Mouse (Mus musculus): Measurements from ENCODE around the gene Lrrc27. TPM values are rescaled to one million over a fixed set of nuclear protein-coding genes. Genes with fewer than 3 reads are reported as not detected.

The Lrrc27 gene
- polyA plus RNA-seq, 1 experiment from 2014 or later = 6.3 TPM

DNA sequence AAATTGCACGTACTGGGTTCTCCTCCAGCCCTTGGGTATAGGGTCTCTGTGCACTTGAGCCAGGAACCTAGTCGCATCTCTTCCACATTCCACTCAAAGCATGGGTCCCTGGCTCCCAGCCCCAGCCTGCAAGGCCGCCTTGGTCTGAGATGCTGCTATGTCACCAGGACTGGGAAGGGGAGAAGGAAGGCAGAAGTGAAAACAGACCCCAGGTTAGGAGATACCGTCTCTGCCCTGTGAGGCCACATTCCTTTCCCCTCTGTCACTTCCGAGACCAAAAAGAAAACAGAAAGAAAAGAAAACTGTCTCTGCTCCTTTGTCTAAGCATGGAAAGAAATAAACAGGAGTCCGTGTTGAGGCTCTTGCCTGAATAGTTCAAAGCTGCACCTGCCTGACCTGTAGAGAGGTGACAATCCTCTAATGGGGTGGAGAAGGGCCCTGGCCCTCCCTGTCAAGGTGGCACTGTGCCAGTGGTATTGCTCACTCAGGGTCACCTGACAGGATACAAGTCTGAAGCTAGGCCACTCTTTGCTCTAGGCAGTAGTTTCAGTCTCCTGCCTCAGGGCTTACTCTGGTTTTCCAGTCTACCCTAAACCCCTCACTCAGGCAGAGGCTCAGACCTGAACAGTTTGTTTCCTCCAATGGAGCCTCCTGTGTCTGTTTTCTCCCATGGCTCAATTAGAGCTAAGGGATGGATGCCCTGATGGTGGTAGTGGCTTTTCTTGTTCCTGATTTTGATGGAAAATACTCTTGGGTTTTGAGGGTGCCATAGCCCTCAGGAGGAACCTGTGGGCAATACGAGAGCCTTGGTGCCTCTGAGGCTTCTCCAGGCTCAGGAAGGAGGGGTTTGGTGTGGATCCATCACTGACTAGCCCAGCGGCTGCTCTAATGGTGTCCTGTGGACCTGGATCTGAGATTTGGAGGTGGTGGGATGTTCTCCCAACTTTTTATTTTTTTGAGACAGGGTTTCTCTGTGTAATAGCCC, 54.4 kb downstream of the Lrrc27 start:
- ATAC-seq (replicated peaks; ENCODE audit: low FRiP score) = no peak
- Histone ChIP-seq H3K36me3 (ENCODE audit: control insufficient read depth, insufficient read depth, low read length) (no peaks in the 10 kb centered on the region), H3K4me2 (ENCODE audit: low read depth, low read length, severe bottlenecking) (no peak overlapping the region), H3K27me3 (ENCODE audit: control insufficient read depth, insufficient read depth, low read length) (no peaks in the 10 kb centered on the region), H3K9me3 (ENCODE audit: control insufficient read depth, low read length) (no peaks in the 10 kb centered on the region), H3K4me3 (ENCODE audit: low read depth, low read length) (no peak overlapping the region), H3K4me1 (replicated peaks; ENCODE audit: control insufficient read depth, insufficient read depth, low read length) (no peaks in the 10 kb centered on the region), H3K9ac (ENCODE audit: low read length) (no peak overlapping the region), H3K27ac (ENCODE audit: low read depth, low read length) (no peak overlapping the region)
- 77% methylated on average over 8 of the region's 8 CpGs for WGBS
- no peak for DNase-seq (ENCODE audit: low spot score)

DNA sequence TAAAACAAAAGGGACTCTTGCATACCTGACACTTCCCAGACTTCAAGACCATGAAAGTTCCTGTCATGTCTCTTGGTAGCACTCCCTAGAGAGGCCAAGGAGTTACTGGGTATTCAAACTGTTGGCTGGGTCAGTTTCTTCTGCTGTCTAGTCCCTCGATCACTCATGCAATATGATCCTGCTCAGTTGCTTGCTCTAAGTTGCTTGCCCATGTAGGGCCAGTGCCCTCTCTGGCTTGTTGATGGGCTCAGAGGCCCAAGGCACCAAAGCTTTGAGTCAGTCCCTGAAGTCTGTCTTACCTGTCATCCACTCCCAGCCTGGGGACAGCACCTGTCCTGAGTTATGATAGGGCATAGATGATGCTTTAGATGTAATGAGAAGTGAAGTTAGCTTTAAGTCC, 58.0 kb downstream of the Lrrc27 start:
- Histone ChIP-seq H3K9ac (ENCODE audit: low read length) (no peak overlapping the region), H3K4me2 (ENCODE audit: low read depth, low read length, severe bottlenecking) (no peak overlapping the region), H3K27me3 (ENCODE audit: control insufficient read depth, insufficient read depth, low read length) (no peaks in the 10 kb centered on the region), H3K4me3 (ENCODE audit: low read depth, low read length) (no peak overlapping the region), H3K9me3 (ENCODE audit: control insufficient read depth, low read length) (no peaks in the 10 kb centered on the region), H3K36me3 (ENCODE audit: control insufficient read depth, insufficient read depth, low read length) (no peaks in the 10 kb centered on the region), H3K4me1 (replicated peaks; ENCODE audit: control insufficient read depth, insufficient read depth, low read length) (no peaks in the 10 kb centered on the region), H3K27ac (ENCODE audit: low read depth, low read length) (no peak overlapping the region)
- 75% methylated on average over 1 of the region's 1 CpGs for WGBS
- no peak for ATAC-seq (replicated peaks; ENCODE audit: low FRiP score)
- DNase-seq (ENCODE audit: low spot score) = no peak

- Histone ChIP-seq H3K4me1 (replicated peaks; ENCODE audit: control insufficient read depth, insufficient read depth, low read length) (no peaks in the 10 kb centered on the region), H3K36me3 (ENCODE audit: control insufficient read depth, insufficient read depth, low read length) (no peaks in the 10 kb centered on the region), H3K9ac (ENCODE audit: low read length) (no peak overlapping the region), H3K4me2 (ENCODE audit: low read depth, low read length, severe bottlenecking) (no peak overlapping the region), H3K27ac (ENCODE audit: low read depth, low read length) (no peak overlapping the region), H3K4me3 (ENCODE audit: low read depth, low read length) (no peak overlapping the region), H3K9me3 (ENCODE audit: control insufficient read depth, low read length) (no peaks in the 10 kb centered on the region), H3K27me3 (ENCODE audit: control insufficient read depth, insufficient read depth, low read length) (no peaks in the 10 kb centered on the region)
- ATAC-seq (replicated peaks; ENCODE audit: low FRiP score) = no peak
- DNase-seq (ENCODE audit: low spot score) = no peak
- 89% methylated on average over 5 of the region's 5 CpGs for WGBS
Observed at GRCm38 (mm10) chr7:139271871-139272270, 59.1 kb downstream of the Lrrc27 start.

DNA sequence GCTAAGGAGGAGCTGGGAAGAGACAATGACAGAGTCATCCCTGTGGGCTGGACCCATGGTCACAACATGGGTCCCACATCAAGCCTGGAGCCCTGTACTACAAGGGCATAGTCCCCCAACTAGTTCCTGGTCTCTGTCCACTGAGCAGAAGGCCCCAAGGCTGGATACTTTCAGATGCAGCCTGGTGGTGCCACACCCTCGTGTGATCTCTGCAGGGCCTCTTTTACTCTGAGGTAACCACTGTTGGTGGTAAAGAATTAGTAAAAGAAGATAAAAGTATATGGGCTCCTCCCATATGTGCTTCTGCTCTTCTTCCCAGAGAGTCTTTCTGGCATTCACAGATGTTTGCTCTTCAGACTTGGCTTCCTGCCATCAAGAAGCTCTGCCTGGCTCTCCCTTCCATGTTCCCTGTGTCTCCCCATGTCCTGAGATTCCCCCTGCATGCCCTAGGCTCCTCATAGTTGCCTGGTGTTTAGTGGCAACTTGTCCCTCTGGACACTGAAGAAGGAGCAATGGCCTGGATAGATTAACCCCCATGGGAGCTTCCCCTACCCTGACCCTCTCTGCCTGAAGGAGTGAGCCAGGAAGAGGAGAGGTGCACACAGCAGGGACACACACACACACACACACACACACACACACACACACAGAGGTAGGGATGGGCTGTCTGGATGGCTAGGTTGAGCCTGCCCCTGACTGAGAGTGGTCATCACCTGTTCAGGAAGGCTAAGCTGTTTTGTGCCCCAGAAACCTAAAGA, 60.0 kb downstream of the Lrrc27 start:
- 69% methylated on average over 1 of the region's 1 CpGs for WGBS
- no peak overlapping the region; the same call in 1 of the 2 replicates for H3K9ac ChIP-seq (ENCODE audit: low read length)
- DNase-seq (ENCODE audit: low spot score) = no peak
- no peaks in the 10 kb centered on the region for H3K4me1 ChIP-seq (replicated peaks; ENCODE audit: control insufficient read depth, insufficient read depth, low read length)
- no peak overlapping the region for H3K4me3 ChIP-seq (ENCODE audit: low read depth, low read length)
- H3K27me3 ChIP-seq (ENCODE audit: control insufficient read depth, insufficient read depth, low read length) = no peaks in the 10 kb centered on the region
- no peak overlapping the region for H3K27ac ChIP-seq (ENCODE audit: low read depth, low read length)
- no peak for ATAC-seq (replicated peaks; ENCODE audit: low FRiP score)
- no peak overlapping the region for H3K4me2 ChIP-seq (ENCODE audit: low read depth, low read length, severe bottlenecking)
- H3K9me3 ChIP-seq (ENCODE audit: control insufficient read depth, low read length) = no peaks in the 10 kb centered on the region
- H3K36me3 ChIP-seq (ENCODE audit: control insufficient read depth, insufficient read depth, low read length) = no peaks in the 10 kb centered on the region

- no peaks in the 10 kb centered on the region for H3K27me3 ChIP-seq (ENCODE audit: control insufficient read depth, insufficient read depth, low read length)
- 94% methylated on average over 2 of the region's 2 CpGs for WGBS
- H3K4me2 ChIP-seq (ENCODE audit: low read depth, low read length, severe bottlenecking) = no peak overlapping the region
- ATAC-seq (replicated peaks; ENCODE audit: low FRiP score) = no peak
- no peak for DNase-seq (ENCODE audit: low spot score)
- H3K27ac ChIP-seq (ENCODE audit: low read depth, low read length) = no peak overlapping the region
- H3K4me1 ChIP-seq (replicated peaks; ENCODE audit: control insufficient read depth, insufficient read depth, low read length) = no peaks in the 10 kb centered on the region
- H3K36me3 ChIP-seq (ENCODE audit: control insufficient read depth, insufficient read depth, low read length) = no peaks in the 10 kb centered on the region
- H3K9me3 ChIP-seq (ENCODE audit: control insufficient read depth, low read length) = no peaks in the 10 kb centered on the region
- H3K9ac ChIP-seq (ENCODE audit: low read length) = no peak overlapping the region
- H3K4me3 ChIP-seq (ENCODE audit: low read depth, low read length) = no peak overlapping the region
Observed at GRCm38 (mm10) chr7:139273397-139273719, 60.6 kb downstream of the Lrrc27 start.

- ATAC-seq (replicated peaks; ENCODE audit: low FRiP score) (no peak), DNase-seq (ENCODE audit: low spot score) (no peak)
- no peak overlapping the region for H3K4me2 ChIP-seq (ENCODE audit: low read depth, low read length, severe bottlenecking)
- WGBS = 80% methylated on average over 10 of the region's 10 CpGs
- no peaks in the 10 kb centered on the region for H3K4me1 ChIP-seq (replicated peaks; ENCODE audit: control insufficient read depth, insufficient read depth, low read length)
- no peaks in the 10 kb centered on the region for H3K27me3 ChIP-seq (ENCODE audit: control insufficient read depth, insufficient read depth, low read length)
- no peaks in the 10 kb centered on the region for H3K9me3 ChIP-seq (ENCODE audit: control insufficient read depth, low read length)
- no peak overlapping the region for H3K27ac ChIP-seq (ENCODE audit: low read depth, low read length)
- no peak overlapping the region for H3K9ac ChIP-seq (ENCODE audit: low read length)
- H3K36me3 ChIP-seq (ENCODE audit: control insufficient read depth, insufficient read depth, low read length) = no peaks in the 10 kb centered on the region
- no peak overlapping the region for H3K4me3 ChIP-seq (ENCODE audit: low read depth, low read length)
Observed at GRCm38 (mm10) chr7:139275586-139275985, 62.8 kb downstream of the Lrrc27 start.

- no peak for DNase-seq (ENCODE audit: low spot score)
- no peak for ATAC-seq (replicated peaks; ENCODE audit: low FRiP score)
- no peak overlapping the region for H3K4me2 ChIP-seq (ENCODE audit: low read depth, low read length, severe bottlenecking)
- no peak overlapping the region for H3K9ac ChIP-seq (ENCODE audit: low read length)
- no peaks in the 10 kb centered on the region for H3K36me3 ChIP-seq (ENCODE audit: control insufficient read depth, insufficient read depth, low read length)
- H3K4me1 ChIP-seq (replicated peaks; ENCODE audit: control insufficient read depth, insufficient read depth, low read length) = no peaks in the 10 kb centered on the region
- no peak overlapping the region for H3K27ac ChIP-seq (ENCODE audit: low read depth, low read length)
- WGBS = 93% methylated on average over 10 of the region's 10 CpGs
- H3K4me3 ChIP-seq (ENCODE audit: low read depth, low read length) = no peak overlapping the region
- H3K9me3 ChIP-seq (ENCODE audit: control insufficient read depth, low read length) = no peaks in the 10 kb centered on the region
- H3K27me3 ChIP-seq (ENCODE audit: control insufficient read depth, insufficient read depth, low read length) = no peaks in the 10 kb centered on the region
Observed at GRCm38 (mm10) chr7:139276150-139276549, 63.4 kb downstream of the Lrrc27 start.

- H3K4me2 ChIP-seq (ENCODE audit: low read depth, low read length, severe bottlenecking) = no peak overlapping the region
- WGBS = 84% methylated on average over 7 of the region's 7 CpGs
- H3K4me3 ChIP-seq (ENCODE audit: low read depth, low read length) = no peak overlapping the region
- no peaks in the 10 kb centered on the region for H3K36me3 ChIP-seq (ENCODE audit: control insufficient read depth, insufficient read depth, low read length)
- ATAC-seq (replicated peaks; ENCODE audit: low FRiP score) (no peak), DNase-seq (ENCODE audit: low spot score) (no peak)
- no peaks in the 10 kb centered on the region for H3K4me1 ChIP-seq (replicated peaks; ENCODE audit: control insufficient read depth, insufficient read depth, low read length)
- no peaks in the 10 kb centered on the region for H3K9me3 ChIP-seq (ENCODE audit: control insufficient read depth, low read length)
- H3K27me3 ChIP-seq (ENCODE audit: control insufficient read depth, insufficient read depth, low read length) = no peaks in the 10 kb centered on the region
- H3K27ac ChIP-seq (ENCODE audit: low read depth, low read length) = no peak overlapping the region
- H3K9ac ChIP-seq (ENCODE audit: low read length) = no peak overlapping the region
Observed at GRCm38 (mm10) chr7:139277536-139277935, 64.7 kb downstream of the Lrrc27 start.

All from forebrain, embryonic 11.5 days (tissue).